Mouse (Mus musculus) liver, postnatal 0 days (tissue): ENCODE results near the gene Ywhae. TPM values are rescaled to one million over a fixed set of nuclear protein-coding genes. Genes with fewer than 3 reads are reported as not detected.
A peak's percentile ranks its signal among the peaks of the same experiment; 100 is the strongest.

Experiments
- ATAC-seq: fragments of 200-750 bp; cut with Nextera tagmentation; 2 replicates; pipeline ENCODE4 v1.8.0; 2017; ENCODE audit warnings: mild to moderate bottlenecking, moderate library complexity
- DNase-seq: peaks from one replicate; pipeline ENCODE4 v3.0.0-alpha.2; 2016
- H3K27ac ChIP-seq: fragments of 300-500 bp; sonication (generic); 2 replicates; pipeline ENCODE4 v1.5.1; 2014; ENCODE audit warnings: antibody characterized with exemption, moderate library complexity, mild to moderate bottlenecking, low read depth
- H3K27me3 ChIP-seq: fragments of 300-500 bp; sonication (generic); 2 replicates; pipeline ENCODE4 v1.6.1; 2014; ENCODE audit warnings: low read length, control low read depth, mixed read lengths; ENCODE audit not compliant: insufficient read depth
- H3K36me3 ChIP-seq: fragments of 300-500 bp; sonication (generic); replicated peaks from 2 replicates; pipeline ENCODE4 v1.6.1; 2014; ENCODE audit warnings: mild to moderate bottlenecking, control low read depth, low read length, moderate library complexity, mixed read lengths; ENCODE audit not compliant: insufficient read depth
- H3K4me1 ChIP-seq: fragments of 300-500 bp; sonication (generic); 2 replicates; pipeline ENCODE4 v1.6.1; 2014; ENCODE audit warnings: antibody characterized with exemption, mild to moderate bottlenecking, control low read depth; ENCODE audit not compliant: insufficient read depth
- H3K4me2 ChIP-seq: fragments of 300-500 bp; sonication (generic); 2 replicates; pipeline ENCODE4 v1.6.1; 2014; ENCODE audit warnings: low read depth, mild to moderate bottlenecking, low read length, moderate library complexity, mixed read lengths
- H3K4me3 ChIP-seq: fragments of 300-500 bp; sonication (generic); 2 replicates; pipeline ENCODE4 v1.5.1; 2014; ENCODE audit warnings: low read depth, low read length
- H3K9ac ChIP-seq: fragments of 300-500 bp; sonication (generic); replicated peaks from 2 replicates; pipeline ENCODE4 v1.6.1; 2014; ENCODE audit warnings: mild to moderate bottlenecking, moderate library complexity
- H3K9me3 ChIP-seq: fragments of 300-500 bp; sonication (generic); 2 replicates; pipeline ENCODE4 v1.6.1; 2016; ENCODE audit warnings: mild to moderate bottlenecking, control low read depth, low read length, mixed read lengths
- CTCF ChIP-seq: sonication (generic); IDR thresholded peaks from 2 replicates; pipeline ENCODE4 v1.5.1; 2016; ENCODE audit warnings: antibody characterized with exemption, low read depth
- EP300 ChIP-seq: IDR thresholded peaks from 2 replicates; pipeline ENCODE4 v1.6.1; 2016; ENCODE audit warnings: antibody characterized with exemption, low read depth, mild to moderate bottlenecking
- WGBS: fragments of 180-500 bp; shearing (Covaris S2); extraction: QIAGEN DNeasy Blood & Tissue Kit; methylation state at CpG from one replicate; pipeline ENCODE4 v1.1.7; 2014; ENCODE audit not compliant: insufficient replicate concordance; 5-methylcytosine and 5-hydroxymethylcytosine counted together
- polyA plus RNA-seq: library from polyadenylated mRNA; unstranded; fragments of >200 nt; fragmentation: Nextera tagmentation; extraction: Ambion mirVana; gene quantifications from 2 replicates; pipeline ENCODE4 v1.2.1, GENCODE M21; 2015

Gene Ywhae
- polyA plus RNA-seq, 1 experiment from 2014 or later = 204 TPM

DNA sequence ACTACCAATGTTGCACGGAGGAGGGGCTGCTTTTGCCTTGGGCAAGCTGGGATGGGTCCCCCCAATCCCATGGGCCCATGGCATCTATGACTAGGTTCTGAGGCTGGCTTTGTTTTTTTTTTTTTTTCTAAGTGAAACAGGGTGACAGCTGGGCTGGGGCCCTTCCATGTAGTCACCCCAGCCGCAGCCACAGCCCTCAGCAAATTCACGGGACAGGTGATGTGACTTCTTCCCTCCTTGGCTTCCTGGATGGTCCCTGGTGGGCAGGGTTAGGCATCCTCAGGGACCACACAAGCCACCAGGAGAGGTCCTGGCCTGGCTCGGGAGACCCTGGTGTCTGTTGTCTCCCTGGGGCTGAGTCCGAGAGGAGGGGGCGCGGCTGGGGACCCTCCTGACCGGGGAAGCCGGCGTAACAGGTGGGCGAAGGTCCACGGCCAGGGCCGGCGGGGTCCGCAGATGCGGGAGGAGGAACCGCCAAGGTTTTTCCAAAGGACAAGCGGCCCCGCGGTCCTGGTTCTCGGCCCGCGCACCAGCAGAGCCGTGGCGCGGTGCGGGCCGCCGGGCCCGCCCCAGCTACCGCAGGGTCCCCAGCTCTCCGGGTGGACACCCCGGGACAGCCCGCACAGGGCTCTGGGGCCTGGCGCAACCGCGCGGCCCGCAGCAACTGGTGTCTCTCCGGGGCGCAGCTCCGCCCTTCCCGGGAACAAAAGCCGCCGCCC, 62.1 kb downstream of the Ywhae start:
- DNase-seq = no peak
- no peaks in the 10 kb centered on the region for H3K9me3 ChIP-seq
- H3K9ac ChIP-seq = no peak overlapping the region
- peak overlapping the region; percentile 33 for H3K4me3 ChIP-seq
- TF ChIP-seq CTCF = no peak
- no peak for TF ChIP-seq EP300
- no peaks in the 10 kb centered on the region; the same call in 1 of the 2 replicates for H3K4me1 ChIP-seq
- 12% methylated on average over 35 of the region's 45 CpGs for WGBS
- no peak overlapping the region for H3K27ac ChIP-seq
- H3K27me3 ChIP-seq = peaks cover 45% of the 10 kb centered on the region
- H3K4me2 ChIP-seq = peak overlapping the region; percentile 57
- no peak for ATAC-seq
- H3K36me3 ChIP-seq = no peaks in the 10 kb centered on the region

GRCm38 (mm10) chr11:75795321-75795636, 62.6 kb downstream of the Ywhae start:
- H3K4me3 ChIP-seq = peak overlapping the region; percentile 33

GRCm38 (mm10) chr11:75796029-75796445, 63.4 kb downstream of the Ywhae start, which contains the start of gene Doc2b:
Doc2b (minus strand) TSS chr11:75796049.
- Histone ChIP-seq H3K27me3 (peaks cover 45% of the 10 kb centered on the region), H3K9ac (no peak within 1 kb of the TSS), H3K9me3 (no peaks in the 10 kb centered on the region), H3K4me2 (peak within 1 kb of the TSS; percentile 57), H3K4me3 (peak within 1 kb of the TSS; percentile 33), H3K4me1 (no peaks in the 10 kb centered on the region; the same call in 1 of the 2 replicates), H3K27ac (no peak within 1 kb of the TSS), H3K36me3 (no peaks in the 10 kb centered on the region)
- DNase-seq (peak; percentile 21), ATAC-seq (peak; percentile 47)
- 9% methylated on average over 17 of the region's 37 CpGs for WGBS
- no peak for TF ChIP-seq EP300
- no peak for TF ChIP-seq CTCF

More at GRCm38 (mm10) chr11:75795321-75795636, 62.6 kb downstream of the Ywhae start:
- Histone ChIP-seq H3K4me1 (no peaks in the 10 kb centered on the region; the same call in 1 of the 2 replicates), H3K27ac (no peak overlapping the region), H3K9ac (no peak overlapping the region), H3K4me2 (peak overlapping the region; percentile 57), H3K27me3 (peaks cover 45% of the 10 kb centered on the region), H3K9me3 (no peaks in the 10 kb centered on the region), H3K36me3 (no peaks in the 10 kb centered on the region)
- no peak for TF ChIP-seq EP300
- TF ChIP-seq CTCF = no peak
- DNase-seq (no peak), ATAC-seq (no peak)
- WGBS = 1% methylated on average over 25 of the region's 42 CpGs

GRCm38 (mm10) chr11:75796536-75797246, 64.0 kb downstream of the Ywhae start:
- ATAC-seq (peak; percentile 62; the same call in 1 of the 2 replicates), DNase-seq (no peak)
- H3K27ac ChIP-seq = no peak overlapping the region
- no peaks in the 10 kb centered on the region for H3K36me3 ChIP-seq
- no peak overlapping the region for H3K4me3 ChIP-seq
- TF ChIP-seq EP300 (peak; percentile 34; the same call in 1 of the 2 replicates), CTCF (no peak)
- no peaks in the 10 kb centered on the region; the same call in 1 of the 2 replicates for H3K4me1 ChIP-seq
- no peaks in the 10 kb centered on the region for H3K9me3 ChIP-seq
- H3K4me2 ChIP-seq = no peak overlapping the region
- H3K9ac ChIP-seq = no peak overlapping the region
- WGBS = 64% methylated on average over 13 of the region's 13 CpGs
- peaks cover 45% of the 10 kb centered on the region for H3K27me3 ChIP-seq

- H3K9ac ChIP-seq = no peak overlapping the region
- ATAC-seq (no peak), DNase-seq (no peak)
- H3K27me3 ChIP-seq = peaks cover 13% of the 10 kb centered on the region
- no peaks in the 10 kb centered on the region for H3K4me1 ChIP-seq
- no peak overlapping the region for H3K4me3 ChIP-seq
- no peak overlapping the region for H3K4me2 ChIP-seq
- TF ChIP-seq EP300 = no peak
- TF ChIP-seq CTCF = no peak
- H3K36me3 ChIP-seq = no peaks in the 10 kb centered on the region
- H3K27ac ChIP-seq = no peak overlapping the region
- H3K9me3 ChIP-seq = no peaks in the 10 kb centered on the region
- WGBS = 67% methylated on average over 4 of the region's 4 CpGs
Measured at GRCm38 (mm10) chr11:75801369-75801768, 68.7 kb downstream of the Ywhae start.

DNA sequence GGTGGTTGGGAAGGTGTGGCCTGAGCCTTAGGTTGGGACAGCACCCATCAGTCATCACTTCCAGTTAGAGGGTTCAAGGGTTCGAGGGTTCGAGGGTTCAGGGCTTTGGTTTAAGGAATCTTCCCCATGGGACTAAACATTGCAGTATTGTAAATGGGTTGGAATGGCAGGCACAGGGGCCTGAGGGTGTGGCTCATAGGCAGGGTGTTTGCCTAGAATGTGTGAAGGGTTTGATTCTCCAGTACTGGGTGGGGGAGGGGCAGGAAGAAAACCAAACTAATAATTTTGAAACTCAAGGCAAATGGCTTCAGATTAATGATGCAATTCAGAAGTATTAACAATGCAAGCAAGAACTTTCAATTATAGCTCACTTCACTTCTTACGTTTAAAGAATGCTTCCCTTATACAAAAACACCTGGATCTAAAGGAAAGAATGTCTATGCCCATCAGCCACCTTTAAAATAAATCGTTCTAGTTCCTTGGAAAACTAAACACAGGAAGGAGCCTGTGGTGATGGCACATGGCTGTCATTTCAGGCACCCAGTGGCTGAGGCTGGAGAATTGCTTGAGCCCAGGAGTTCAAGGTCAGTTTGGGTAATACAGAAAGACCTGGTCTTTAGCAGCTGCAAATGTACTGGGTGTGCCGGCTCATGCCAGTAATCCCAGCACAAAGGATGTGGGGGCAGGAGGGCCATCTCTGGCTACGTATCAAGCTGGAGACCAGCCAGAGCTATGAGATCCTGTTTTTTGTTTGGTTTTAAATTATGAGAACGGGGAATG, 69.3 kb downstream of the Ywhae start:
- no peak for TF ChIP-seq EP300
- no peak for TF ChIP-seq CTCF
- Histone ChIP-seq H3K9ac (no peak overlapping the region), H3K27ac (no peak overlapping the region), H3K4me2 (no peak overlapping the region), H3K9me3 (no peaks in the 10 kb centered on the region), H3K4me3 (no peak overlapping the region), H3K27me3 (peaks cover 7% of the 10 kb centered on the region), H3K4me1 (no peaks in the 10 kb centered on the region), H3K36me3 (no peaks in the 10 kb centered on the region)
- DNase-seq = no peak
- 74% methylated on average over 7 of the region's 7 CpGs for WGBS
- no peak for ATAC-seq
